Mouse (Mus musculus) heart, embryonic 13.5 days (tissue): ENCODE results near the gene Osbpl3. TPM values are rescaled to one million over a fixed set of nuclear protein-coding genes. Genes with fewer than 3 reads are reported as not detected.

Experiments
- ATAC-seq: fragments of 200-750 bp; cut with Nextera tagmentation; 2 replicates; pipeline ENCODE4 v1.8.0; 2017; ENCODE audit warnings: moderate TSS enrichment; ENCODE audit not compliant: insufficient number of reproducible peaks, low FRiP score, low TSS enrichment; ENCODE audit errors: extremely low read depth
- H3K27ac ChIP-seq: fragments of 300-500 bp; sonication (generic); replicated peaks from 2 replicates; pipeline ENCODE4 v1.5.1; 2015; ENCODE audit warnings: moderate library complexity, mild to moderate bottlenecking, inconsistent platforms
- H3K27me3 ChIP-seq: fragments of 300-500 bp; sonication (generic); replicated peaks from 2 replicates; pipeline ENCODE4 v1.6.1; 2015; ENCODE audit warnings: mild to moderate bottlenecking, inconsistent platforms
- H3K36me3 ChIP-seq: fragments of 300-500 bp; sonication (generic); 2 replicates; pipeline ENCODE4 v1.6.1; 2015; ENCODE audit warnings: mild to moderate bottlenecking, inconsistent platforms
- H3K4me1 ChIP-seq: fragments of 300-500 bp; sonication (generic); 2 replicates; pipeline ENCODE4 v1.6.1; 2015; ENCODE audit warnings: inconsistent platforms
- H3K4me2 ChIP-seq: fragments of 300-500 bp; sonication (generic); 2 replicates; pipeline ENCODE4 v1.6.1; 2015; ENCODE audit warnings: inconsistent platforms, mild to moderate bottlenecking, moderate library complexity
- H3K4me3 ChIP-seq: fragments of 300-500 bp; sonication (generic); 2 replicates; pipeline ENCODE4 v1.5.1; 2015; ENCODE audit warnings: moderate library complexity, mild to moderate bottlenecking, inconsistent platforms
- H3K9ac ChIP-seq: fragments of 300-500 bp; sonication (generic); 2 replicates; pipeline ENCODE4 v1.6.1; 2015; ENCODE audit warnings: inconsistent platforms, mild to moderate bottlenecking, moderate library complexity
- H3K9me3 ChIP-seq: fragments of 300-500 bp; sonication (generic); 2 replicates; pipeline ENCODE4 v1.6.1; 2016; ENCODE audit warnings: inconsistent platforms
- WGBS: fragments of 180-500 bp; shearing (Covaris S2); methylation state at CpG from one replicate; pipeline ENCODE4 v1.1.7; 2015; ENCODE audit warnings: mixed read lengths; 5-methylcytosine and 5-hydroxymethylcytosine counted together
- polyA plus RNA-seq: library from polyadenylated mRNA; unstranded; fragments of >200 nt; fragmentation: Nextera tagmentation; extraction: Ambion mirVana; gene quantifications from 2 replicates; pipeline ENCODE4 v1.2.1, GENCODE M21; 2015

The Osbpl3 gene
- polyA plus RNA-seq, 1 experiment from 2014 or later: 11.8 TPM

GRCm38 (mm10) chr6:50466451-50466850 lies 10.4 kb upstream of the Osbpl3 start:
- Histone ChIP-seq H3K36me3 (no peaks in the 10 kb centered on the region), H3K27me3 (no peaks in the 10 kb centered on the region), H3K4me3 (no peak overlapping the region), H3K9me3 (no peaks in the 10 kb centered on the region), H3K9ac (no peak overlapping the region), H3K4me1 (no peaks in the 10 kb centered on the region), H3K4me2 (no peak overlapping the region), H3K27ac (no peak overlapping the region)
- WGBS: 65% methylated on average over 3 of the region's 3 CpGs
- ATAC-seq: no peak

- H3K4me3 ChIP-seq: no peak overlapping the region
- no peak for ATAC-seq
- 74% methylated on average over 9 of the region's 9 CpGs for WGBS
- H3K9me3 ChIP-seq: no peaks in the 10 kb centered on the region
- no peaks in the 10 kb centered on the region for H3K27me3 ChIP-seq
- no peaks in the 10 kb centered on the region for H3K36me3 ChIP-seq
- no peak overlapping the region for H3K27ac ChIP-seq
- no peaks in the 10 kb centered on the region for H3K4me1 ChIP-seq
- H3K9ac ChIP-seq: no peak overlapping the region
- no peak overlapping the region for H3K4me2 ChIP-seq
Measured at GRCm38 (mm10) chr6:50464690-50465485, 8.9 kb upstream of the Osbpl3 start.

GRCm38 (mm10) chr6:50462026-50462425 lies 6.0 kb upstream of the Osbpl3 start:
- Histone ChIP-seq H3K4me1 (0 out of 2 replicates have a peak, but pooled peaks cover 6% of the 10 kb centered on the region), H3K36me3 (no peaks in the 10 kb centered on the region), H3K4me3 (no peak overlapping the region), H3K27me3 (no peaks in the 10 kb centered on the region), H3K4me2 (no peak overlapping the region), H3K9me3 (no peaks in the 10 kb centered on the region), H3K9ac (no peak overlapping the region), H3K27ac (no peak overlapping the region)
- ATAC-seq: no peak
- 64% methylated on average over 4 of the region's 4 CpGs for WGBS

- WGBS: 78% methylated on average over 3 of the region's 3 CpGs
- no peak overlapping the region for H3K9ac ChIP-seq
- H3K4me2 ChIP-seq: no peak overlapping the region
- H3K36me3 ChIP-seq: no peaks in the 10 kb centered on the region
- H3K27ac ChIP-seq: no peak overlapping the region
- H3K9me3 ChIP-seq: no peaks in the 10 kb centered on the region
- no peak overlapping the region for H3K4me3 ChIP-seq
- ATAC-seq: no peak
- H3K27me3 ChIP-seq: no peaks in the 10 kb centered on the region
- H3K4me1 ChIP-seq: peaks cover 8% of the 10 kb centered on the region
Measured at GRCm38 (mm10) chr6:50461585-50461984, 5.6 kb upstream of the Osbpl3 start.

GRCm38 (mm10) chr6:50460646-50461045 lies 4.6 kb upstream of the Osbpl3 start:
- ATAC-seq: no peak
- no peak overlapping the region for H3K4me3 ChIP-seq
- no peak overlapping the region for H3K9ac ChIP-seq
- peaks cover 12% of the 10 kb centered on the region for H3K4me1 ChIP-seq
- H3K27ac ChIP-seq: no peak overlapping the region
- H3K27me3 ChIP-seq: no peaks in the 10 kb centered on the region
- WGBS: 72% methylated on average over 5 of the region's 5 CpGs
- no peak overlapping the region for H3K4me2 ChIP-seq
- no peaks in the 10 kb centered on the region for H3K9me3 ChIP-seq
- H3K36me3 ChIP-seq: no peaks in the 10 kb centered on the region

GRCm38 (mm10) chr6:50460246-50460645 lies 4.2 kb upstream of the Osbpl3 start:
- H3K36me3 ChIP-seq: no peaks in the 10 kb centered on the region
- H3K4me1 ChIP-seq: peaks cover 12% of the 10 kb centered on the region
- no peaks in the 10 kb centered on the region for H3K9me3 ChIP-seq
- no peak overlapping the region for H3K4me2 ChIP-seq
- no peak overlapping the region for H3K9ac ChIP-seq
- H3K27ac ChIP-seq: no peak overlapping the region
- H3K4me3 ChIP-seq: no peak overlapping the region
- no peak for ATAC-seq
- no peaks in the 10 kb centered on the region for H3K27me3 ChIP-seq

GRCm38 (mm10) chr6:50459271-50459670 lies 3.3 kb upstream of the Osbpl3 start:
- Histone ChIP-seq H3K27ac (no peak overlapping the region), H3K9me3 (no peaks in the 10 kb centered on the region), H3K4me2 (no peak overlapping the region), H3K27me3 (no peaks in the 10 kb centered on the region), H3K4me1 (peaks cover 22% of the 10 kb centered on the region), H3K9ac (no peak overlapping the region), H3K36me3 (no peaks in the 10 kb centered on the region), H3K4me3 (no peak overlapping the region)
- no peak for ATAC-seq
- WGBS: 57% methylated on average over 5 of the region's 5 CpGs

GRCm38 (mm10) chr6:50457551-50458348 lies 1.7 kb upstream of the Osbpl3 start:
- no peak for ATAC-seq
- Histone ChIP-seq H3K36me3 (no peaks in the 10 kb centered on the region), H3K4me1 (peaks cover 32% of the 10 kb centered on the region), H3K27ac (no peak overlapping the region), H3K9me3 (no peaks in the 10 kb centered on the region), H3K4me2 (no peak overlapping the region), H3K9ac (no peak overlapping the region), H3K4me3 (no peak overlapping the region), H3K27me3 (no peaks in the 10 kb centered on the region)
- 78% methylated on average over 12 of the region's 12 CpGs for WGBS

GRCm38 (mm10) chr6:50456706-50457105 lies 705 bp upstream of the Osbpl3 start:
- H3K36me3 ChIP-seq: no peaks in the 10 kb centered on the region
- no peak overlapping the region for H3K27ac ChIP-seq
- H3K4me3 ChIP-seq: peak overlapping the region; percentile 72
- no peaks in the 10 kb centered on the region for H3K27me3 ChIP-seq
- H3K9ac ChIP-seq: peak overlapping the region; percentile 25; the same call in 1 of the 2 replicates
- H3K4me1 ChIP-seq: peaks cover 33% of the 10 kb centered on the region
- no peak for ATAC-seq
- H3K4me2 ChIP-seq: peak overlapping the region; percentile 84
- 64% methylated on average over 14 of the region's 14 CpGs for WGBS
- no peaks in the 10 kb centered on the region for H3K9me3 ChIP-seq

GRCm38 (mm10) chr6:50455102-50455828 lies 736 bp downstream of the Osbpl3 start:
- H3K27me3 ChIP-seq: no peaks in the 10 kb centered on the region
- H3K36me3 ChIP-seq: no peaks in the 10 kb centered on the region
- H3K9ac ChIP-seq: peak overlapping the region; percentile 91
- H3K4me3 ChIP-seq: peak overlapping the region; percentile 72
- H3K4me1 ChIP-seq: peaks cover 33% of the 10 kb centered on the region
- peak overlapping the region; percentile 84 for H3K4me2 ChIP-seq
- ATAC-seq: peak; percentile 26; the same call in 1 of the 2 replicates
- peak overlapping the region; percentile 85 for H3K27ac ChIP-seq
- under 1% methylated on average over 39 of the region's 39 CpGs for whole genome bisulfite sequencing
- no peaks in the 10 kb centered on the region for H3K9me3 ChIP-seq

GRCm38 (mm10) chr6:50453651-50454050 lies 2.4 kb downstream of the Osbpl3 start:
- no peak overlapping the region for H3K4me3 ChIP-seq
- H3K9me3 ChIP-seq: no peaks in the 10 kb centered on the region
- H3K4me2 ChIP-seq: no peak overlapping the region; the same call in 1 of the 2 replicates
- H3K9ac ChIP-seq: no peak overlapping the region
- 35% methylated on average over 6 of the region's 6 CpGs for WGBS
- H3K4me1 ChIP-seq: peaks cover 28% of the 10 kb centered on the region
- no peak overlapping the region for H3K27ac ChIP-seq
- ATAC-seq: no peak
- H3K36me3 ChIP-seq: no peaks in the 10 kb centered on the region
- no peaks in the 10 kb centered on the region for H3K27me3 ChIP-seq
